Mouse (Mus musculus) R1 (cell line): ENCODE data around the gene Peli2.

ENCODE experiments used
- DNase-seq: peaks from one replicate; pipeline ENCODE4 v3.0.0-alpha.2; 2018; ENCODE audit warnings: low read depth, low spot score

The Peli2 gene

DNA sequence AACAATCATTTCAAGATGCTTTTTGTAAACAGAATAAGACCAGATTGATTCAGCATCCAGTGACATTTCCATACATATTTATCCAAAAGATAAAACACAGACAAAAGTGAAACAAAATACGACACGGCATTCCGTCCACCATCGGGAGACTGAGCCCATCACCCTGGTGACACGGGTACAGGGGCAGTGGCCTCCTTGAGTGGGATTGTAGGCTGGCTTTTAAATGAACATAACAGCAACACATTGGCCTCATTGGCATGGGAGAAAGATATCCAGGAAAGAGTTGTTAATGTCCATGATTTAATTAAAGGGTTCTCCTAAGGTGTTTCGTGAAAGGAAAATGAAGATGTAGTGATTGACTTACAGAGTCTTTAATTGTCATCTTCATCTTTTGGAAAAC lies 5.3 kb downstream of the Peli2 start:
- no peak for DNase-seq

DNA sequence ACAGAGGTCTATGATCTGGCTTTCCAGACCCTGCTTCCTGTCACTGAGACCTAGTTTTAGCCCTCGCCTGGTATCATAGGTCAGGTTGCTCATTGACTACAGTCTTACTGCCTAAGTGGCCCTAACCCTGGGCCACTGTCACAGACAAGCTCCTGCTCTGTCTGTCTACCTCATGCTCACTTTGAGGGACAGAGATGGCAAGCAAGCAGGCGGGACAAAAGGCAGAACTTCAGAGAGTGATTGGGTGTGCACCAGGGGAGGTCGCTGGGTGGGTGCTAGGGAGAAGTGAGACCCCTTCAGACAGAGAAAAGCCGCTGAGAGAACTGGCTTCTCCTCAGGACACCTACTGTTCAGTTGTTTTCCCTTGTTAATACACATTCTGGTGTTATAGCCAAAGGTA lies 6.3 kb downstream of the Peli2 start:
- DNase-seq: no peak

- no peak for DNase-seq
Measured at GRCm38 (mm10) chr14:48127609-48128185, 7.1 kb downstream of the Peli2 start.

GRCm38 (mm10) chr14:48128701-48129100 lies 8.1 kb downstream of the Peli2 start:
- no peak for DNase-seq

DNA sequence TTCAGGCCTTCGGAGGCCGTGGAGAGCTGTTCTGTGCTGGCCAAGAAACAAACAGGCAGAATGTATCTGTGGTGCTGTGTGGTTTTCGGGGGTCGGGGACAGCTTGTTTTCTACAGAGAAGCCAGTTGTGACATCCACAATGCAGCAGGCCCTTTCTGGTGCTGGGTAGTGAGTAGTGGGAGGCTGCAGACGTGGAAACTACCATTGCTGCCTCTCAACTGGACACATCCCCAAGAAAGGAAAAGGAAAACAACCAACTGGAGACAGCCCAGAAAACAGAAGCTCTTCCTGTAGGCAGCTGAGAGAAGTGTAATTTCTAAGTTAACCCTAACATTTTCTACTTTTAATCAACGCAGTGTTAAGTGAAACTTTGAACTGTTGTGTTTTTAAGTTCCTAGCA lies 9.4 kb downstream of the Peli2 start:
- no peak for DNase-seq

DNA sequence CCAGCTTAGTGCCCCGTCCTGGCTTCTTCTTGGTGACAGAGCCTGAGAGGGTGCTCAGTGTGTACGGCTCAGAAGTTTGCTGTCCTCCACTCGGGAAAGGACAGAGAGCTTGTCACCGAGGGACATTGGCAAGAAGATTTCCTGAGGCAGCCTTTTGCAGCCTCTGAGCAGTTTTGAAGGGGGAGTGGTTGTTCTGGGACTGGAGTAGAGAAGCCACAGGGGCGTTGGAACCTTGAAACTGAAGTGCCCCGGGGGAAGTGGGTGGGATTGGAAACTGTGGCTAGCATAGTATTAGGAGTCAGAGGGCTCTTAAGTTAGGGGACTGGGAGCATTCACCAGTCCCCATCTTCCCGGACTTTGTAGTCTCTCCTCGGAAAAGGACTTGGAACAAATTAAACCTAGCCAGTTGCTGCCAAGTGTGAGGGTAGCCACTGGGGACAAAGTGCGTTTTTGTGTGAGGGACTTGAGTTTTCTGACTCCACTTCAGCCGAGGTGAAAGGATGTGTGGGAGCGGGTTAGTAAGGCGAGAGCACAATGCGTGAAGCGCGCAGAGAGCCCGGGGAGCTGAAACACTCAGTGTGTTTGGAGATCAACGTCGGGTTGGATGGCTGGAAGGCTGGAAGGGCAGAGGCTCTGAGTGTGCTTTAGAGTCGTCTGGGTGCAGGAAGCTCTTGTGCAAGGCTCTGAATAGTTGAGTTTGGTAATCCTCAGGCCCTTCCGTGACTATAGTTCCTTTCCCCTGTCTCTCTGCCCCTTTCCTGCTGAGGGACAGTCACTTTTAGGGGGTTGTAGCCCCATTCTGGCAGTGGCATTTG lies 10.3 kb downstream of the Peli2 start:
- DNase-seq: no peak

GRCm38 (mm10) chr14:48131576-48131922 lies 10.9 kb downstream of the Peli2 start:
- no peak for DNase-seq

GRCm38 (mm10) chr14:48132241-48132640 lies 11.6 kb downstream of the Peli2 start:
- no peak for DNase-seq

DNA sequence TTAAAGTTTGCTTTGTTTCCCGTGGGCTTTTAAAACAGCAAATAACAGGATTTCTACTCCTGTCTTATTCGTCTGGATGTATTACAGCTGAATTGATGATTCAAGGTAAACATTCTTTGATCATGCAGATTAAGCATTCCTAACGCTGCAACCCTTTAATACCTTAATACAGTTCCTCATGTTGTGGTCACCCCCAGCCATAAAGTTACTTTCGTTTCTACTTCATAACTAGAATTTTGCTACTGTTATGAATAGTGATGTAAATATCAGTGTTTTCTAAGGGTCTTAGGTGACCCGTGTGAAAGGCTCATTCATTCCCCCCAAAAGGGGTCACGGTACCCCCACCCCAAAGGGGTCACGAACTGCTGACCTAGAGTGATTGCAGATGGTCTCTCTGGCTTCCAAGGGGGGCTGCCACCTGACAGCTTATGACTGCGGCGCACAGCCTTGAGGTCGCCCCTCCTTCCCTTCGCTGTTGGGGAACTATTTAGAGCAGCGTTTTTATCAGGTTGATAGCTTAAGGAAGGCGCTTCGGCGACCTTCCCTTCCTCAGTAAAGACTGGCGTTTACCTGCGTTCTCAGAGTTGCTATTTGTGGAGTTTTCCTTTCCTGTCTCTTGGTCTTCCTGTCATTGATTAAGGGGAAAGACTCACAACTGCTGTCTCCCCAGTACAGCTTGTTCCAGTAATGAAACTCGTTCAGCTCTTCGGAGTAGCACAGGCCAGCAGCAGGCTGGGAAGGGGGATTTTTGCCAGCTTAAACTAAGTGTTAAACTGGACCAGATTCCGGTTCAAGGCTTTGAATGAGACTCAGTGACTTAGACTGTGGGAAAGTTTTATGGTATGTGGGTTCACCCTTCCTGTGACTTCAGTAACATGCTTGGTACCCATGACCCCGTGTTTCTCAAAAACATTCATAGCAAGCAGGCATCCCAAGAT lies 12.5 kb downstream of the Peli2 start:
- no peak for DNase-seq

GRCm38 (mm10) chr14:48134344-48134743 lies 13.7 kb downstream of the Peli2 start:
- no peak for DNase-seq

DNA sequence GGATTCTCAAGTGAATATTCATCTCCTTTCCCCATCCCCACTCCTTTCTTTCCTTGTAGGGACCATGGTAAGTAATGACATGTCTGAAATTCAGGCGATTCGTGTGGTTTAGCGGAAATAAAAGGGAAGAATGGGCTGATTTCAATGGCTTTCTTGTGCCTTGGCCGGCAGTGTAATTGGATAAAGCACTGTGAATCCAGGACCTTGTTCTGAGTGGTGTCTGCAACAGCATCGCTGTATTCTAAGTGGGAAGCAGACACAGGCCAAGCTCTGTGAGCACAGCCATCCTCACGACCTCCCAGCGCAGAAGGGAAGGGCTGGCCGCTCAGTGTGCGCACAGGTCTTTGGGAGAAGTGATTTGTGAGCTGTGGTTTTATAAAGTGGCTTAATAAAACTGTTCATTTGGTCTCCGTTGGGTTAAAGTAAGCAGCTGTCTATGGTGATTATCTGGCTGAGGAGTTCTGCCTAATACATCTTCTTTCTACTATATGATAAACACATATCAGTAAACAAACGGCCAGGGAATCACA lies 15.3 kb downstream of the Peli2 start:
- DNase-seq: no peak

DNA sequence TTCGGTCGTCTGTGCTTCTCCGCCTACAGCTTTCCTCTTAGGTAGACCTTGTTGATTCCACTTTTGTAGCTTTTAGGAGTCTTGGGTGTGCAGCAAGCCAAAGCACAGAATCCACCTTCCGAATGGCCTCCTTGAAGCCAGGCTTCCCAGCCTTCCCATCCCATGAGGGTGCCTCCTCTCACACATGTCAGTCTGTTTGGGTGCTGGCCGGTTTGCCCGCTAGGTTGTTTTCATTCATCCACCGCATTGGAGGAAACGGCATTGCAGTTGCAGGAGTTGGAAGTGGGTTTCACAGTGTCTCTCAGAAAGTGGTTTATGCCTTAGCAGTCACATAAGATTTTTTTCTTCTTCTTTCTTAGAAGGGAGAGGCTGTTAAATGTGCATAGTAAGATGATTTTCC lies 17.1 kb downstream of the Peli2 start:
- no peak for DNase-seq

DNA sequence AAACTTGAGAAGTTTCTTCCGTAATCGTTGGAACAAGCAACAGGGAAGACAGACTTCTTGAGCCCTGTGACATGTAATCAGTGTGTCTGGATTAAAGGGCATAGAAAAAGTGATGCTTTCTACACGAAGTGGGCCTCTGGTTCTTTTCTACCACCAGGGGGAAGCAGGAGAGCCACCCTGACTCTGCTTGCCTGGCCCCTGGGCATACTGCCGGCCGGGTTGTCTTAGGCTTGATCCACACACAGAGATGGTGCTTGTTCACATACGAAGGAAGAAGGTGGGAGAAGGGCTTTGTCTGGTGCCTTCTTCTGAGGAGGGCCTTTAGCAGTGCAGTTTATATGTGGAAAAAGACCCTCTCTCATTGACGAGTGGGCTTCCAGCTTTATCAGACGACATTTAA lies 17.5 kb downstream of the Peli2 start:
- DNase-seq: no peak

DNA sequence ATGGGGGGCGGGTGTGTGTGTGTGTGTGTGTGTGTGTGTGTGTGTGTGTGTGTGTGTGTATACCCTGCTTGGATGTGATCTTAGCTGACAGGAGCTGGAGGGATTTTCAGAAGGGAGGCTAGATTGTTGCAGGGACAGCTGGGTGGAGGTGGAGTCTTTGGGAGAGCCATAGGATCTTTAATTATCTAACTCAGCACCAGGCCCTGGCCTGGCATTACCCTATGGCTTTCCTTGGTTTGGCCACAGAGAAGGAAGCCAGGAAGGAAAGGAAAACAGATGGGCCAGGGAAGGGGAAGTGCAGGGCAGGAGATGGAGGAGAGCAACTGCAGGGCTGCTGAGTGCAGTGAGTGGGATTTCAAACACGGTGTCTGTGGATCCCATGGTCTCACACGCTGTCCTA lies 18.8 kb downstream of the Peli2 start:
- no peak for DNase-seq

- DNase-seq: no peak
Measured at GRCm38 (mm10) chr14:48141694-48142093, 21.1 kb downstream of the Peli2 start.

GRCm38 (mm10) chr14:48142696-48143095 lies 22.1 kb downstream of the Peli2 start:
- DNase-seq: no peak

DNA sequence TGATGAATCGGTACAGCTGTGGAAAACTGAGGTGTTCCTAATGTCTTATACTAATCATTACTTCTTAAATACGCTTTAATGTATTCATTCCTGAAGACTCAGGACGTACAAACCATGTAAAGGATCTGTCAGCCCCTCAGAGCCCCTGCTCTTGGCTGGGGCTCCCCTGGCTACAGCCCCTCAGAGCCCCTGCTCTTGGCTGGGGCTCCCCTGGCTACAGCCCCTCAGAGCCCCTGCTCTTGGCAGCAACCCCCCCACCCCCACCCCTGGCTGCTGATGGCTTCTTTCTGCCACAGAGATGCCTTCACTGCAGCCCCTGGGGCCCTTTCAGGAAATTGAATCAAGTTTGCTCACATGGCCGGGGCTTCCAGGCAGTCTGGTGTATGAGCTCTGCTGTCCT lies 22.5 kb downstream of the Peli2 start:
- no peak for DNase-seq

DNA sequence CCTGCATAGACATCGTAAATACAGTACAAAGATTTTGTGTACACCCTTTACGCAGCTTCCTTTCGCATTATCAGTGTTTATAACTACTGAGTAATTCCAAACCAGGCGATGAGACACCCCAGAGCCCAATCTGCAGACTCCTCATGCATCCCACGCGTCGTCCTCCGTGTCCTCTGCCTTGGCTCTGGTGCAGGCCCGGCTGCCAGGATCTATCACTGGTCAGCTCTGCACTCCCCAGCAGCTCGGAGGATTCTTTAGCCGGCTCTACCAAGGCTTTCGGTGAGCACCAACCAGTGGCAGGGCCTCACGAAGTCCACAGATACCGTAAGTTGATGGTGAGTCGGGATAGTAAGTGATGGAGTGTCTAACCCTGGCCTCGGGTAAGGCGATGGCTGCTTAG lies 23.7 kb downstream of the Peli2 start:
- no peak for DNase-seq

- peak; percentile 37 for DNase-seq
Measured at GRCm38 (mm10) chr14:48147688-48148087, 27.1 kb downstream of the Peli2 start.

DNA sequence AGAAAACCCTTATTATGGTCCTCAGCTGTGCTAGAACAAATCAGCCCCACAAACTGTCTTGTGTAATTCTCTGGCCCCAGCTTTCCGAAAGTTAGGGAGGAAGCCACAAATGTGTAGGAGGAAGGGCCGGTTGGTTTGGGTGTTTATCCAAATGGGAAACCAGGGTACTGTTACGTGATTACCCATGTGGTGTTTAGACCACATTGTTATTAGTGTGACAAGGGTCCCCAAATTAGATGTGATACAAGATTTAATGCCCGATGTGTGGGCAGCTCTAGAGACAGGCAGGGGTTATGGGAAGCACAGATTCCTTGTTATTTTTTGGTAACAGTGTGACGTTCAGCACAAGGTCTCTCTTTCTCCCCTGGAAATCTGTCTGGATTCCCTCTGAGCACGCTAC lies 28.0 kb downstream of the Peli2 start:
- no peak for DNase-seq

- peak; percentile 68 for DNase-seq
Measured at GRCm38 (mm10) chr14:48149351-48149750, 28.7 kb downstream of the Peli2 start.

DNA sequence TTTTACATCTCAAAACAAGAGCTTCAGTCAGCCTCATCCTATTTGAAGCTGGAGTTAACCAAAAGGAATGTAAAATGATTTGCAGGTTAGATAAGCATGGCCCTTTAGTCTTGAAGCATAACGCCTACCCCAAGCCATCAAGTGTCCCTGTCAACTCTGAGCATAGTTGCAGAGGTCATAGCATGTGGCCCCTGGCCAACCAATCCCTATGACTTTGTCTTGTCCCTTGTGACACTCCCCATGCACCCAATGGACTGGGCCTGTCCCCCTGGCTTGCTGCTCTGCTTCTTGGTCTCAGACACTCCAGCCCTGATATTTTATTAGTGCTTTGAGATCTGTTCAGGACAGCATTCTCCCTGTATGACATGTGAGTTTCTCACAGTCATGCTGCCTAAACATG lies 30.3 kb downstream of the Peli2 start:
- no peak for DNase-seq
